Mouse (Mus musculus) liver, embryonic 14.5 days (tissue): ENCODE data around the gene Tlr2.

Experiments
- CTCF ChIP-seq: IDR thresholded peaks from 2 replicates; pipeline ENCODE4 v1.5.1; 2016; ENCODE audit warnings: antibody characterized with exemption, low read depth, control low read depth
- EP300 ChIP-seq: IDR thresholded peaks from 2 replicates; pipeline ENCODE4 v1.6.1; 2016; ENCODE audit warnings: antibody characterized with exemption, low read depth

- no peak for TF ChIP-seq CTCF
- no peak for TF ChIP-seq EP300
Measured at GRCm38 (mm10) chr3:83816372-83816925, 25.1 kb downstream of the Tlr2 start.
